Mouse (Mus musculus) left cerebral cortex, postnatal 36 days (tissue): ENCODE results near the gene Gm13103. TPM values are rescaled to one million over a fixed set of nuclear protein-coding genes. Genes with fewer than 3 reads are reported as not detected.
"Not testable (repeated sequence)": the region's sequence is repeated elsewhere in the genome, so short reads cannot be mapped to it uniquely, and the experiment has no call there.

Source experiments
- DNase-seq, 2 experiments: peaks; one replicate each; pipeline ENCODE4 v3.0.0; 2021 to 2022; ENCODE audit warnings: low spot score in 2 of 2, mixed read lengths in 1 of 2
- intact Hi-C: fragments of 180-260 bp; cut with DNase I; formaldehyde crosslinking; loops from one replicate; pipeline ENCODE4 v1.15.1; 2025
- total RNA-seq, 2 experiments: library from RNA; stranded (reverse); gene quantifications; 2 replicates each; pipeline ENCODE4 v1.2.3; 2021

The Gm13103 gene
- not detected for total RNA-seq

- DNase-seq, intact Hi-C loops: not testable (repeated sequence)
These were observed at the start of gene Gm13103 for GRCm38 (mm10) chr4:143846197-143846596. Gene Gm13103 (plus strand): TSS chr4:143846497.

GRCm38 (mm10) chr4:143815993-143816392 lies 30.3 kb upstream of the Gm13103 start, which contains the start of gene Gm13084:
Gene Gm13084 (minus strand): TSS chr4:143816093.
- intact Hi-C loops = no loop called here
- DNase-seq = no peak

GRCm38 (mm10) chr4:143882371-143882770 lies 36.1 kb downstream of the Gm13103 start:
- intact Hi-C loops, DNase-seq: not testable (repeated sequence)

GRCm38 (mm10) chr4:143894406-143894805 lies 48.1 kb downstream of the Gm13103 start:
- intact Hi-C loops = loop anchor here (5.0 kb wide), 1 partner anchor 277 kb away; the partner anchor contains the start of gene Gm13083
- DNase-seq = not testable (repeated sequence)

- DNase-seq, intact Hi-C loops: not testable (repeated sequence)
These were observed 54.0 kb downstream of the Gm13103 start, which contains the start of gene Pramef6 for GRCm38 (mm10) chr4:143900280-143900679. Gene Pramef6 (minus strand): TSS chr4:143900380.

Other genes starting within 250 kb of the Gm13103 start
- gene Gm13083, start 231.5 kb upstream of the Gm13103 start, total RNA-seq = not detected
- gene Gm13088, start 189.3 kb upstream of the Gm13103 start, total RNA-seq = not detected
- not detected for gene Gm13089, start 143.8 kb upstream of the Gm13103 start, total RNA-seq
- not detected for gene Gm13078, start 127.0 kb upstream of the Gm13103 start, total RNA-seq
- not detected for gene Gm13023, start 57.1 kb upstream of the Gm13103 start, total RNA-seq
- gene Gm13084, start 30.4 kb upstream of the Gm13103 start, total RNA-seq = not detected
- not detected for gene Pramef6, start 53.9 kb downstream of the Gm13103 start, total RNA-seq
- gene Pramef25, start 104.5 kb downstream of the Gm13103 start, total RNA-seq = not detected
- gene Gm13101, start 120.5 kb downstream of the Gm13103 start, total RNA-seq = not detected
- gene Pramef17, start 147.9 kb downstream of the Gm13103 start, total RNA-seq = not detected
- not detected for gene Pramel4, start 212.6 kb downstream of the Gm13103 start, total RNA-seq